Mouse (Mus musculus): ENCODE results near the gene Rnf181. TPM values are rescaled to one million over a fixed set of nuclear protein-coding genes. Genes with fewer than 3 reads are reported as not detected.

The Rnf181 gene
- 95.4 and 107 TPM in 2 replicates for polyA plus RNA-seq (2014; fragmentation: Nextera tagmentation; extraction: Ambion mirVana)

DNA sequence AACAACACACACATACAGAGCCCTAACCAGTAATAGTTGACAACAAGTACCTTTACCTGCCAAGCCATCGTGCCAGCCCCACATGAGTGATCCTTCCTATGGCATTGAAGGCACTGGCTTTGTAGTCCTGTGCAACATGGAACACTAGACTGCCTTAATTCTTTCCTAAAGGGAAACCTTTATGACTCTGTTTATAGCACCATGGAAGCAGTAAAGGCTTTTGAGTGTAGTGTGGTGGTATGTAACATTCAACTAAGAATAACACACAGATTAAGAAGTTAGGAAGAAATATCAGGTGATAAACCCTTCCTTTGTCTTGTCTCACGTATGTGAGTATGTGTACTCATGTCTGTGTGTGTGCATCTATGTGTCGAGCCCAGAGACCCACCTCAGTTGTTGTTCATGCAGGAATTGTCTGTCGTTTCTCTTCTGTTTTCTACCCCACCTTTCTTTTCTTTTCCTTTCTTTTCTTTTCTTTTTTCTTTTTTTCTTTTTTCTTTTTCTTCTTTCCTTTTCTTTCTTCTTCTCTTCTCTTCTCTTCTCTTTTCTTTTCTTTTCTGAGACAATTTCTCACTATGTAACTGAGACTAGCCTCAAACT, at the start of gene Rnf181:
Rnf181 (minus strand) TSS at position 113 of the 600 bp plus-strand sequence.
- Histone ChIP-seq H3K9me3 (replicated peaks; ENCODE audit: control insufficient read depth, low read length) (no peaks in the 10 kb centered on the region), H3K4me2 (no peak within 1 kb of the TSS), H3K4me1 (ENCODE audit: control insufficient read depth, insufficient read depth, low read length) (peaks cover 11% of the 10 kb centered on the region), H3K27me3 (ENCODE audit: control insufficient read depth, insufficient read depth, low read length) (no peaks in the 10 kb centered on the region), H3K4me3 (ENCODE audit: low read depth, low read length) (no peak within 1 kb of the TSS), H3K27ac (ENCODE audit: low read depth, low read length) (no peak within 1 kb of the TSS), H3K36me3 (ENCODE audit: control insufficient read depth, insufficient read depth, low read length) (no peaks in the 10 kb centered on the region), H3K9ac (ENCODE audit: low read depth, low read length) (no peak within 1 kb of the TSS)
- ATAC-seq (replicated peaks; ENCODE audit: insufficient number of reproducible peaks, low FRiP score, low TSS enrichment) = no peak
- 64% methylated on average over 4 of the region's 4 CpGs for WGBS (ENCODE audit: insufficient replicate concordance)

DNA sequence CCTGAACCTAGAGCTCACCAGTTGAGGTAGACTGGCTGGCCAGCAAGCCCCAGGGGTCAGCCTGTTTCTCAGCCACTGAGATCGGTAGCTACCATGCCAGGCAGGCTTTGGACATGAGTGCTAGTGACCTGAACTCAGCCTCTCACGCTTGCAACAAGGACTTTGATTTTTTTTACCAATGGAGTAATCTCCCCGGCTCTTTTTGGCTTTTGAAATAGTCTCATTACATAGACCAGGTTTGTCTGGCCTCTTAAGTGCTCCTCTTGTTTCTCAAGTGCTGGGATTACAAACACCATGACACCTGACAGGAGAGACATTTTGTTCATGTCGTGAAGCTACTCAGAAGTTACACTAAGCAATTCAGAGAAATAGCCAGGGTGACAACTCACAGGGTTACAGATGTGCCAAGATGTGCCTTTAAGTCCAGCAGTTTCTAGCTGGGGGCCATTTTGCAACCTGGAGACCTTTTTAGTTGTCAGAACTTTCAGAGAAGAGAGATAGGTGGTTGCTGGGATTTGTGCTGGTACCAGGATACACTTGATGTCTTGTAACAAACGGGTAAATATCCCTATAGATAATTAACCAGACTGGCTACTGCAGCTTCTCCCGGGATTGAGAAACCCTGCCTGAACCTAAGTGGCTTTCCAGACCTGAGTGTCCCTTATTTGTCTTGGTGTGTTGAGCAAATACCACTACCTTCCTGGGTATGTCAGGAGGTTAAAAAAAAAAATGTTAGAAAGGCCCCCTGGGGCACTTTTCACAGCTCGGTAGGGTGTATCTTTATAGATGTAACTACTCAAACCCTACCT, 49.4 kb upstream of the Rnf181 start:
- H3K4me2 ChIP-seq = no peak overlapping the region
- peak overlapping the region; percentile 22; the same call in 1 of the 2 replicates for H3K9ac ChIP-seq (ENCODE audit: low read depth, low read length)
- H3K4me1 ChIP-seq (ENCODE audit: control insufficient read depth, insufficient read depth, low read length) = peaks cover 14% of the 10 kb centered on the region
- H3K27me3 ChIP-seq (ENCODE audit: control insufficient read depth, insufficient read depth, low read length) = no peaks in the 10 kb centered on the region
- 64% methylated on average over 7 of the region's 7 CpGs for WGBS (ENCODE audit: insufficient replicate concordance)
- no peak for ATAC-seq (replicated peaks; ENCODE audit: insufficient number of reproducible peaks, low FRiP score, low TSS enrichment)
- H3K36me3 ChIP-seq (ENCODE audit: control insufficient read depth, insufficient read depth, low read length) = peaks cover 9% of the 10 kb centered on the region
- H3K9me3 ChIP-seq (replicated peaks; ENCODE audit: control insufficient read depth, low read length) = no peaks in the 10 kb centered on the region
- H3K27ac ChIP-seq (ENCODE audit: low read depth, low read length) = no peak overlapping the region
- H3K4me3 ChIP-seq (ENCODE audit: low read depth, low read length) = no peak overlapping the region

DNA sequence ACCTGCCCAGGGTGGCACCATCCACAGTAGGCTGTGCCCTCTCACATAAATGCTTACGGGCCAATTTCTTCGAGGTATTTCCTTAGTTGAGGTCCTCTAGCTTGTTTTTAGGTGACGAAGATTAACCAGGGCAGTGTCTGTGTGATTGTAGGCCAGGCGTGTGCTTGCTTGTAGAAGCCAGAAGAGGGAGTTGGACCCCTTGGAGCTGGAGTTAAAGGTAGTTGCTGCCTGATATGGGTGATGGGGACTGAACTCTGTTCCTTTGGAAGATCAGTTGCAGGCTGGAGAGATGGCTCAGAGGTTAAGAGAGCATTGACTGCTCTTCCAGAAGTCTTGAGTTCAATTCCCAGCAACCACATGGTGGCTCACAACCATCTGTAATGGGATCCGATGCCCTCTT, 48.4 kb upstream of the Rnf181 start:
- Histone ChIP-seq H3K4me3 (ENCODE audit: low read depth, low read length) (peak overlapping the region; percentile 80), H3K4me1 (ENCODE audit: control insufficient read depth, insufficient read depth, low read length) (peaks cover 14% of the 10 kb centered on the region), H3K36me3 (ENCODE audit: control insufficient read depth, insufficient read depth, low read length) (peaks cover 3% of the 10 kb centered on the region), H3K9me3 (replicated peaks; ENCODE audit: control insufficient read depth, low read length) (no peaks in the 10 kb centered on the region), H3K27me3 (ENCODE audit: control insufficient read depth, insufficient read depth, low read length) (no peaks in the 10 kb centered on the region), H3K4me2 (peak overlapping the region; percentile 83), H3K9ac (ENCODE audit: low read depth, low read length) (peak overlapping the region; percentile 86; the same call in 1 of the 2 replicates), H3K27ac (ENCODE audit: low read depth, low read length) (no peak overlapping the region)
- WGBS (ENCODE audit: insufficient replicate concordance) = 79% methylated on average over 5 of the region's 5 CpGs
- ATAC-seq (replicated peaks; ENCODE audit: insufficient number of reproducible peaks, low FRiP score, low TSS enrichment) = no peak

DNA sequence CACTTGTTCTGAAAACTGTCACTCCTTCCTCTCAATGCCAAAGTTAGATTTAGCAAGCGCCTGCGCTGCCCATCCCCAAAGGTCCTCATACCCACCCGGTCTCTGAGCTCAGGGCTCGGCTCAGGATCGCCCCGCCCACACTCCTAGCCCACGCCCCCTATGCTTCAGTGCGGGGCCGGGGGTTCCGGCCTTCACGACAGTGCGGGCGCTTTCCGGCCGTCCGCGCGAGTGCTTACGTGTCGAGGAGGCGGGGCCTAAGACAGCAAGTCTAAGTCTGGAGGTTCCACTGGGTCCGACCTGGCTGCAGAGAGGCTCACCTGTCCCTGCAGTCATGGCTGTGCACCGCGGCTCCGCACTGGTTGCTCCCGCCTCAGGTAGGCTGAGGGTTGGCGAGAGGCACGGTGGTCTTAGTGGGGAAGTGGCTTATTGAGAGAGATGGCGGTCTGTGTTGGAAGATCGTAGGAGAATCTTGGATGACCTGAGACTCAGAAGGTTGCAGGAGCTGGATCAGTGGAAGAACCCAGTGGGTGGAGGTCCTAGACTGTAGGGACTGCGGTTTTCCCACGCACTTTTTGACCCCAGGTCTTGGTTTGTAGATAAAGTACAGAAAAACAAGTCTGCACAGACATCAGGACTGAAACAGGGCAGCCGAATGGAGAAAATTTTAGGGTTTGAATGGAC, 47.5 kb upstream of the Rnf181 start, which contains the start of gene Ggcx:
Ggcx (plus strand) TSS at position 233 of the 681 bp plus-strand sequence.
- 2% methylated on average over 33 of the region's 33 CpGs for WGBS (ENCODE audit: insufficient replicate concordance)
- peak; percentile 95 for ATAC-seq (replicated peaks; ENCODE audit: insufficient number of reproducible peaks, low FRiP score, low TSS enrichment)

DNA sequence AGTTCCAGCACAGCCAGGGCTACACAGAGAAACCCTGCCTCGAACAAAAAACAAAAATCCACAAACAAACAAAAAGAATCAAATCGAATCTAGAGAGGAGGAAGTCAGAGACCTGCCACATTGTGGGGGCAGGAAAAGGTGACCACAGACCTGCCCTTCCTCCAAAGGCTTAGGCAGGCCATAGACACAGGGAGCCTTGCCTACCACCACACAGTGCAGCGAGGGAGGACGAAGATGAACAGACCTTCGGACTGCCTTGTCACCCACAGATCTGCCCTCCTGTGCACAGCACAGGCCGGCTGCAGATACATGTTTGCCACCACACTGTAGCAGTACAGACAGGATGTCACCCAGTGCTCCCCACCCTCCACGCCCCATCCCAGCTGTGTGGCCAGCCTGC, 43.8 kb upstream of the Rnf181 start:
- Histone ChIP-seq H3K9ac (ENCODE audit: low read depth, low read length) (no peak overlapping the region), H3K36me3 (ENCODE audit: control insufficient read depth, insufficient read depth, low read length) (no peaks in the 10 kb centered on the region), H3K4me1 (ENCODE audit: control insufficient read depth, insufficient read depth, low read length) (peaks cover 7% of the 10 kb centered on the region), H3K4me2 (no peak overlapping the region), H3K27ac (ENCODE audit: low read depth, low read length) (no peak overlapping the region), H3K9me3 (replicated peaks; ENCODE audit: control insufficient read depth, low read length) (no peaks in the 10 kb centered on the region), H3K4me3 (ENCODE audit: low read depth, low read length) (no peak overlapping the region), H3K27me3 (ENCODE audit: control insufficient read depth, insufficient read depth, low read length) (no peaks in the 10 kb centered on the region)
- 75% methylated on average over 7 of the region's 7 CpGs for WGBS (ENCODE audit: insufficient replicate concordance)
- ATAC-seq (replicated peaks; ENCODE audit: insufficient number of reproducible peaks, low FRiP score, low TSS enrichment) = no peak

More for the DNA sequence above, 47.5 kb upstream of the Rnf181 start, which contains the start of gene Ggcx:
- H3K4me2 ChIP-seq = peak within 1 kb of the TSS; percentile 83
- peaks cover 14% of the 10 kb centered on the region for H3K4me1 ChIP-seq (ENCODE audit: control insufficient read depth, insufficient read depth, low read length)
- H3K36me3 ChIP-seq (ENCODE audit: control insufficient read depth, insufficient read depth, low read length) = peaks cover 3% of the 10 kb centered on the region
- no peaks in the 10 kb centered on the region for H3K27me3 ChIP-seq (ENCODE audit: control insufficient read depth, insufficient read depth, low read length)
- peak within 1 kb of the TSS; percentile 80 for H3K4me3 ChIP-seq (ENCODE audit: low read depth, low read length)
- H3K9ac ChIP-seq (ENCODE audit: low read depth, low read length) = peak within 1 kb of the TSS; percentile 86
- H3K9me3 ChIP-seq (replicated peaks; ENCODE audit: control insufficient read depth, low read length) = no peaks in the 10 kb centered on the region
- peak within 1 kb of the TSS; percentile 7; the same call in 1 of the 2 replicates for H3K27ac ChIP-seq (ENCODE audit: low read depth, low read length)

DNA sequence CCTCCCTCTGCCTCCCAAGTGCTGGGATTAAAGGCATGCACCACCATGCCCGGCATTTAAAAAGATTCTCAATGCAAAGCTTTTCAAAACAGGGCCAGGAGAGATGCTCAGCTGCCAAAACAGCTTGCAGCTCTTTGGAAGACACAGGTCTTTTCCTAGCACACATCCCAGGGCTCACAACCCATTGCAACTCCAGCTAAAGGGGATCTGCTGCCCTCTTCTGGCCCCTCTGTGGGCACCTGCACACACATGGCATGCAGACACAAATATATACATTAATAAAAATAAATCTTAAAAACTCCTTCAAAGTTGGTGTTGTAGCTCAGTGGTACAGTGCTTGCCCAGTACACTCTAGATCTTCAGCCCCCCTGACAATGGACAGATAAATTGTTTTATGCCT, 43.2 kb upstream of the Rnf181 start:
- Histone ChIP-seq H3K4me3 (ENCODE audit: low read depth, low read length) (no peak overlapping the region), H3K27me3 (ENCODE audit: control insufficient read depth, insufficient read depth, low read length) (no peaks in the 10 kb centered on the region), H3K9ac (ENCODE audit: low read depth, low read length) (no peak overlapping the region), H3K27ac (ENCODE audit: low read depth, low read length) (no peak overlapping the region), H3K4me2 (no peak overlapping the region), H3K4me1 (ENCODE audit: control insufficient read depth, insufficient read depth, low read length) (peaks cover 4% of the 10 kb centered on the region), H3K9me3 (replicated peaks; ENCODE audit: control insufficient read depth, low read length) (no peaks in the 10 kb centered on the region), H3K36me3 (ENCODE audit: control insufficient read depth, insufficient read depth, low read length) (no peaks in the 10 kb centered on the region)
- no peak for ATAC-seq (replicated peaks; ENCODE audit: insufficient number of reproducible peaks, low FRiP score, low TSS enrichment)
- WGBS (ENCODE audit: insufficient replicate concordance) = 23% methylated on average over 1 of the region's 1 CpGs

DNA sequence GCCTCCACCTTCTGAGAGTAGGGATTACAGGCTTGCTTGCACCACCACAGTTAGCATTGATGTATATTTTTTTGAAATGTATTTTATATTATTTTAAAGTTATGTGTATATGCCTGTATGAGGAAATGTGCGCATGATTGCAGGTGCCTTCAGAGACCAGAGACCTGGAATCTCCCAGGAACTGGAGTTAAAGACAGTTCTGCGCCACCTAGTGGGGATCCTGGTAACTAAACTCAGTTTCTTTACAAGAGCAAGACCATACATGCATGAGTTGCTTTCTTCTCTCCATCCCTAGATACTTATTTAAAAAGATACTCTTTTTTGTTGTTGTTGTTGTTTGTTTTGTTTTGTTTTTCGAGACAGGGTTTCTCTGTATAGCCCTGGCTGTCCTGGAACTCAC, 42.8 kb upstream of the Rnf181 start:
- Histone ChIP-seq H3K4me3 (ENCODE audit: low read depth, low read length) (no peak overlapping the region), H3K9me3 (replicated peaks; ENCODE audit: control insufficient read depth, low read length) (no peaks in the 10 kb centered on the region)
- 21% methylated on average over 3 of the region's 3 CpGs for WGBS (ENCODE audit: insufficient replicate concordance)

DNA sequence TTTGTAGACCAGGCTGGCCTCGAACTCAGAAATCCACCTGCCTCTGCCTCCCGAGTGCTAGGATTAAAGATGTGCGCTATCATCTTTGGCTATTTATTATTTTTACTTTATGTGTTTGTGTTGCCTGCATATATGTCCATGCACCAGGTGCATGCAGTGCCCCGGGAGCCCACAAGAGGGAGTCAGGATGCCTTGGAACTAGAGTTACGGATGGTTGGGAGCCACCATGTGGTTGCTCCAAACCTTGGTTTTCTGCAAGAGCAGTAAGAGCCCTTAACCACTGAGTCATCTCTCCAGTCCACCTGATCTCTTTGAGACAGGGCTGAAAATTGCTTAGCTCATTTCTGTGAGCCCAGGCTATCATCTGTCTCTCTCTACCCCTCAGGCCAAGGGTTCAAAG, 40.4 kb upstream of the Rnf181 start:
- no peaks in the 10 kb centered on the region for H3K36me3 ChIP-seq (ENCODE audit: control insufficient read depth, insufficient read depth, low read length)
- H3K9ac ChIP-seq (ENCODE audit: low read depth, low read length) = no peak overlapping the region
- under 1% methylated on average over 5 of the region's 5 CpGs for WGBS (ENCODE audit: insufficient replicate concordance)
- no peak for ATAC-seq (replicated peaks; ENCODE audit: insufficient number of reproducible peaks, low FRiP score, low TSS enrichment)
- no peaks in the 10 kb centered on the region for H3K9me3 ChIP-seq (replicated peaks; ENCODE audit: control insufficient read depth, low read length)
- no peak overlapping the region for H3K27ac ChIP-seq (ENCODE audit: low read depth, low read length)
- H3K27me3 ChIP-seq (ENCODE audit: control insufficient read depth, insufficient read depth, low read length) = no peaks in the 10 kb centered on the region
- no peaks in the 10 kb centered on the region for H3K4me1 ChIP-seq (ENCODE audit: control insufficient read depth, insufficient read depth, low read length)
- H3K4me3 ChIP-seq (ENCODE audit: low read depth, low read length) = no peak overlapping the region
- H3K4me2 ChIP-seq = no peak overlapping the region

More for the DNA sequence above, 42.8 kb upstream of the Rnf181 start:
- H3K4me2 ChIP-seq = no peak overlapping the region
- no peak for ATAC-seq (replicated peaks; ENCODE audit: insufficient number of reproducible peaks, low FRiP score, low TSS enrichment)
- H3K4me1 ChIP-seq (ENCODE audit: control insufficient read depth, insufficient read depth, low read length) = no peaks in the 10 kb centered on the region; the same call in 1 of the 2 replicates
- no peaks in the 10 kb centered on the region for H3K36me3 ChIP-seq (ENCODE audit: control insufficient read depth, insufficient read depth, low read length)
- no peak overlapping the region for H3K27ac ChIP-seq (ENCODE audit: low read depth, low read length)
- no peaks in the 10 kb centered on the region for H3K27me3 ChIP-seq (ENCODE audit: control insufficient read depth, insufficient read depth, low read length)
- H3K9ac ChIP-seq (ENCODE audit: low read depth, low read length) = no peak overlapping the region
